Mouse (Mus musculus) small intestine, adult 2 months (tissue): ENCODE measurements around the gene Gjc1.

ENCODE experiments used
- CTCF ChIP-seq: fragments of 200-500 bp; IDR thresholded peaks from 2 replicates; pipeline ENCODE4 v1.5.1; 2012; ENCODE audit warnings: low read depth, mild to moderate bottlenecking, control low read depth, inconsistent platforms, low read length, moderate library complexity, mixed read lengths; ENCODE audit not compliant: insufficient replicate concordance, insufficient read length; ENCODE audit errors: extremely low read depth
- POLR2A ChIP-seq: fragments of 200-500 bp; IDR thresholded peaks from 2 replicates; pipeline ENCODE4 v1.6.1; 2012; ENCODE audit warnings: low read depth, mild to moderate bottlenecking, control low read depth, inconsistent platforms, low read length, moderate library complexity

- no peak for TF ChIP-seq POLR2A
- TF ChIP-seq CTCF = no peak
These were observed 48.7 kb downstream of the Gjc1 start for GRCm38 (mm10) chr11:102770662-102771435.
